Mouse (Mus musculus) olfactory bulb, adult 2 months (tissue): Measurements from ENCODE around the gene Ndufs5.

Experiments used
- CTCF ChIP-seq: fragments of 200-500 bp; IDR thresholded peaks from 2 replicates; pipeline ENCODE4 v1.5.1; 2012; ENCODE audit warnings: low read depth, mild to moderate bottlenecking, low read length, moderate library complexity; ENCODE audit not compliant: insufficient read depth
- POLR2A ChIP-seq: fragments of 200-500 bp; IDR thresholded peaks from 2 replicates; pipeline ENCODE4 v1.6.1; 2012; ENCODE audit warnings: mild to moderate bottlenecking, low read depth, low read length, moderate library complexity; ENCODE audit not compliant: insufficient read depth

DNA sequence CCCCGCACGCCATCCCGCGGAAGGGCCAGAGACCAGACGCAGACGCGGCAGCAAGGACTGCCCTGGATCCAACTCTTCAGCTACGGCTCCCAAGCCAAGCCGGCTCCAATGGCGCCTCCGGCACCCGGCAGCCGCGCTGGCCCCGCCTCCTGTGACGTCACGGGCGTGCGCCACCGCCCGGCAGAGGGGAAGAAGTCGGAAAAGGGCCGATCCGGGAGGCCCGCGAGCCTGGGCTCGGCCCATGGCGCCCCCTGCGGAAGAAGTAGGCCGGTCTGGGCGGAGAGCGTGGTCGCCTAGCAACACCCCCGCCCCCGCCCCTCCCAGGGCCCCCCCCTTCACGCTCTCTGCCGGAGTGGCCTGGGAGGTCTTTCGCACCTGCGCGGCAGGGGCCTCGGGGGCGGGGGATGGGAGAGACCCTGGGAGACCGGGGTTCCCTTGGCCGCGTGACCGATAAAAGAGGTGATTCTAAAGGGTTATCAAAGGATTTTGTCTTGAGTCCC, 32.2 kb upstream of the Ndufs5 start, which contains the start of gene Akirin1:
- TF ChIP-seq CTCF: no peak
- TF ChIP-seq POLR2A: peak; percentile 80
